Mouse (Mus musculus): ENCODE data around the gene Gli2.

DNA sequence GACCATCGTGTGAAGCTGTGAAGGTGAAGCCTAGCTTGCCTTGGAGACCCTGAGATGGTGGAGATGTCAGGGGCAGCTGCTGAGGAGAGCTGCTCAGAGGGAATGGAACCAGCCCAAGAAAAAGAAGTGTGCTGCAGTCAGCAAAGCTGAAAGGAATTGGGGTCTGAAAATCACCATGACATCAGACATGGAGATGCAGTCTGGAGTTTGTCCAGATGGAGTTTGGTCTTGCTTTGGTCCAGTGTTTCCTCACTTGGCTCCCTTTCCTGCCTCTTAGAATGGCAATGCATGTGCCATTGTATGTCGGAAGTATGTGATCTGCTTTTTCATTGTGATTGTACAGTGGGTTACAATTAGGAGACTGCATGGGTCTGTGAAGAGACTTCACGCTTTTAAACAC is 149.7 kb downstream of the Gli2 start:
- no peak for TF ChIP-seq CTCF (IDR thresholded peaks at IDR 0.05; ENCODE audit: insufficient read depth, low read length)
- no peak for TF ChIP-seq POLR2A (IDR thresholded peaks at IDR 0.05; ENCODE audit: borderline replicate concordance, extremely low read depth, low read depth, low read length)
